ENCODE assay signal across 25 mouse cellular contexts in the genomic region with DNA sequence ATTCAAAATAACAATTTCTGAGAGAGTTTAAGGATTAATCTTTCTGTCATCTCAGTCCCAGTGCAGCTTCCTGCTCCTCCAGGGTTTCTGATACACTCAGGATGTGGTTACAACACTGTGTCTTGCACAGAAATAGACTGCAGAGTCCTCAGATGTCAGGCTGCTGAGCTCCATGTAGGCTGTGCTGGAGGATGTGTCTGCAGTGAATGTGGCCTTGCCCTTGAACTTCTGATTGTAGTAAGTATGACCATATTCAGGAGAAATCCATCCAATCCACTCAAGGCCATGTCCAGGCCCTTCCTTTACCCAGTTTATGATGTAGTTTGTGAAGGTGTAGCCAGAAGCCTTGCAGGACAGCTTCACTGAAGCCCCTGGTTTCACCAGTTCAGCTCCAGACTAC.
A peak's percentile ranks its signal among the peaks of the same experiment; 100 is the strongest.
DNase-seq lines count a peak whose midpoint lies in the region.
"Had no signal": no experiment of that assay in that cellular context is flagged by ENCODE, and none has a peak within 500 bp of the region (broad histone marks: within the 10 kb centered on the region; RNA-seq: fewer than 3 reads in every experiment).

No protein-coding gene starts in this region.

- H3K79me2 ChIP-seq in macrophage (ENCODE audit: inconsistent target) = no peaks in the 10 kb centered on the region

- peak overlapping the region; percentile 38 for H3K27ac ChIP-seq in macrophage
- H3K27ac ChIP-seq: forebrain, embryonic 13.5 days; hindbrain, postnatal 0 days; intestine, embryonic 15.5 days; left cerebral cortex, adult 2 months; limb, embryonic 13.5 days; lung, embryonic 15.5 days; midbrain, embryonic 12.5 days; neural tube, embryonic 15.5 days had no signal

- no peak overlapping the region for H3K4me3 ChIP-seq in macrophage (ENCODE audit: inconsistent target)
- H3K4me3 ChIP-seq: forebrain, embryonic 13.5 days; intestine, embryonic 15.5 days; left cerebral cortex, adult 2 months; limb, embryonic 13.5 days; lung, embryonic 15.5 days; megakaryocyte, embryonic 14.5 days; midbrain, embryonic 12.5 days; neural tube, embryonic 15.5 days had no signal

- peak; percentile 6 to 10 for DNase-seq in adrenal gland, postnatal 36 days
- no peak for DNase-seq in adrenal gland, postnatal 14 days
- peak; percentile 8 to 11 for DNase-seq in thymus, postnatal 10 days (ENCODE audit: low spot score in 2 of 2)
- no peak for DNase-seq in spleen, postnatal 4 days (ENCODE audit: low spot score in 2 of 2)
- no peak for DNase-seq in kidney, adult 8-10 months
- DNase-seq in lung, postnatal 4 days = no peak
- DNase-seq: cerebellum, adult 11 months; cerebellum, adult 9-10 months; cerebellum, postnatal 36 days; gastrocnemius, postnatal 10 days; heart, postnatal 14 days; kidney, adult 9 months; kidney, postnatal 10 days; retina, postnatal 1 day; right cerebral cortex, postnatal 14 days had no signal

- no peaks in the 10 kb centered on the region for H3K36me3 ChIP-seq in macrophage (ENCODE audit: inconsistent target)
- H3K36me3 ChIP-seq: intestine, embryonic 15.5 days; limb, embryonic 13.5 days; lung, embryonic 15.5 days; midbrain, embryonic 12.5 days; neural tube, embryonic 15.5 days had no signal

Comparison
In these comparisons a context has a peak if more than half of its experiments do, and no peak if none do; other contexts are left out.
1. DNase-seq: peak in adrenal gland, postnatal 36 days (2 of 2) and thymus, postnatal 10 days (2 of 2); none in adrenal gland, postnatal 14 days (single experiment), spleen, postnatal 4 days (0 of 2), kidney, adult 8-10 months (0 of 2) and lung, postnatal 4 days (0 of 2).